Mouse (Mus musculus): ENCODE results near the gene Olfr536. TPM values are rescaled to one million over a fixed set of nuclear protein-coding genes. Genes with fewer than 3 reads are reported as not detected.
"Not testable (repeated sequence)": the region's sequence is repeated elsewhere in the genome, so short reads cannot be mapped to it uniquely, and the experiment has no call there.

Gene Olfr536
- polyA plus RNA-seq (2012; rRNA removed) = not detected in 2 replicates

DNA sequence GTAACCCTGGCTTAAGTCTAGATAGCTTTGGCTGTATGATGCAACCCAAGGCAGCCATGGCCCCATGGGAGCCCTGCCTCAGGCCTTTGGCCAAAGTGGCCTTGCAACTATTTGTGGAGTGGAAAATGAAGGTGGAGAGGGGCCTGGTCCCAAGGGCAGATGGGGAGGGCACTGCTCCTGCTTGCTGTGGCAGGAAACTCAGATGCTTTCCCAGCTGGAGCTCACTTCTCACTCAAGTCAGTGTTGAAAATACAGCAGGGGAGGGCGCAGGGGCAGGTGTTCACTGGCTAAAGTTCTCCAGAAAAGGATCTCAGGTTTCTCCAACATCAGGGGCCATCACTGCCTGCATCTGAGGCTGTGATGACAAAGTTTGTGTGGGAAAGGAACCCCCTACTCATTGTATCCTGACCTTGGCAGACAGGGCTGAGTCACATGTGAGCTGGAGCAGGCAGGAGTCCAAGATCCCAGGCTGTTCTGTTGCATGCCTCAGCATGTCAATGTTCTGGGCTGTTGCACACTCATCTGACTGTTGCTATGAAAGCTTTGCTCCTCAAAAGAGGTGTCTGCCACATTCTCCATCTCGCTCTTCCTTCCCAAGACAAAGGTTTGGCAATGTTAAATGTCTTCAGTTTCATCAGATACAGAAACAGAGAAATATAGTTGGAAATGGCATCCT lies at the start of gene Olfr536:
Gene Olfr536, minus strand, starts transcription at position 51 of the 676 bp plus-strand sequence.
- DNase-seq (ENCODE audit: low read depth, low spot score) = not testable (repeated sequence)
- 66% methylated on average over 2 of the region's 2 CpGs for WGBS

GRCm38 (mm10) chr7:140539746-140540145 lies 32.5 kb upstream of the Olfr536 start:
- WGBS = 51% methylated on average over 2 of the region's 2 CpGs
- no peak for DNase-seq (ENCODE audit: low read depth, low spot score)

DNA sequence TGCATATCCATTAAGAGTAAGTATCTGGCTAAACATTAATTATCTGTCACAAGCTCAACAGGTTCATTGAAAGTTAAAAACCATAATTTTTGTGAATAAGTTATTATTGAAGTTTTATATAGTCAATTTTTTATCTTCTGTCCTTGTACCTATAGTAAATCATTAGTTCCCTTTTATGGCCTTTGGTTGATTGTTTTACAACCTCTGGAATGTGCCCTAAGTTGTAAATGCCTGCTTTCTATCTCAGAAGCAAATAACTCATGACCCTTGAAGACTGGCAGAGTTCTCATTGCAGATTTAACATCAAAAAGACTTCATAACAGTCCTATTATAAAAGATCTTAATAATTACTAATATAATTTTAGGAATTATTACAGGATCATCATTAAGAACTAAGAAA lies 12.5 kb downstream of the Olfr536 start:
- peak; percentile 14 for DNase-seq (ENCODE audit: low read depth, low spot score)

- no peak for DNase-seq (ENCODE audit: low read depth, low spot score)
- WGBS = 11% methylated on average over 2 of the region's 2 CpGs
Observed at GRCm38 (mm10) chr7:140494231-140494630, 13.0 kb downstream of the Olfr536 start.

GRCm38 (mm10) chr7:140488981-140489380 lies 18.2 kb downstream of the Olfr536 start:
- no peak for DNase-seq (ENCODE audit: low read depth, low spot score)
- 85% methylated on average over 1 of the region's 1 CpGs for WGBS

- WGBS = 83% methylated on average over 1 of the region's 1 CpGs
- no peak for DNase-seq (ENCODE audit: low read depth, low spot score)
Observed at GRCm38 (mm10) chr7:140483916-140484315, 23.3 kb downstream of the Olfr536 start, which contains the start of gene Olfr535. Gene Olfr535 (plus strand): TSS chr7:140484216.

GRCm38 (mm10) chr7:140478733-140479132 lies 28.5 kb downstream of the Olfr536 start:
- DNase-seq (ENCODE audit: low read depth, low spot score) = no peak
- WGBS = 90% methylated on average over 1 of the region's 1 CpGs

DNA sequence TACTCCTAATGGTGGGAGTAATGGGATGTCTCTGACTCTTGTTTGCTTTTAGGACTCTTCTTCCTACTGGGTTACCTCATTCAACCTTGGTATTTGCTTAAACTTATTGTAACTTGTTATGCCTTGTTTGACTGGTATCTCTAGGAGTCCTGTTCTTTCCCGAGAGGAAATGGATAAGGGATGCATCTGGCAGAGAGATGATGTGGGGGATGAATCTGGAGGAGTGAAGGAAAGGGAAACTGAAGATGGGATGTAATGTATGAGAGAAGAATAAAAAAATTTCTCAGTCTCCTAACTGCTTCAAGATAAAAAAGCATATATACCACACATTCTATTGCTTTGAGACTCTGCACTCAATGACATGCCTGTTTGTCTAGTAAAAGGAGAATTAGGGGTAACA lies 29.3 kb downstream of the Olfr536 start:
- WGBS = 60% methylated on average over 1 of the region's 1 CpGs
- DNase-seq (ENCODE audit: low read depth, low spot score) = no peak

DNA sequence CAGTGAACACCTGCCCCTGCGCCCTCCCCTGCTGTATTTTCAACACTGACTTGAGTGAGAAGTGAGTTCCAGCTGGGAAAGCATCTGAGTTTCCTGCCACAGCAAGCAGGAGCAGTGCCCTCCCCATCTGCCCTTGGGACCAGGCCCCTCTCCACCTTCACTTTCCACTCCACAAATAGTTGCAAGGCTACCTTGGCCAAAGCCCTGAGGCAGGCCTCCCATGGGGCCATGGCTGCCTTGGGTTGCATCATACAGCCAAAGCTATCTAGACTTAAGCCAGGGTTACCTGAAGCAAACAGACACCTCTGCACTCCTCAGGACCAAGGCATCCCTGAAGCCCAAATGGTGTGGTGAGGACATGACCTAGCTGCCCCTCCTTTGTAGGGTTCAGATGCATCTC lies 44.1 kb downstream of the Olfr536 start, which contains the start of gene Olfr533:
Gene Olfr533, plus strand, starts transcription at position 301 of the 400 bp plus-strand sequence.
- DNase-seq (ENCODE audit: low read depth, low spot score) = not testable (repeated sequence)
- 75% methylated on average over 1 of the region's 1 CpGs for WGBS

Other genes with a start within 250 kb of the Olfr536 start
- not detected in 2 replicates for gene Olfr525, start 186.5 kb downstream of the Olfr536 start, polyA plus RNA-seq (2012; rRNA removed)
- gene Olfr527, start 173.4 kb downstream of the Olfr536 start, polyA plus RNA-seq (2012; rRNA removed) = not detected in 2 replicates
- 0.57 and 0.93 TPM in 2 replicates for gene Olfr60, start 145.7 kb downstream of the Olfr536 start, polyA plus RNA-seq (2012; rRNA removed)
- 0.10 TPM in 1 of 2 replicates, not detected in the other for gene Olfr530, start 131.1 kb downstream of the Olfr536 start, polyA plus RNA-seq (2012; rRNA removed)
- not detected in 2 replicates for gene Olfr531, start 104.5 kb downstream of the Olfr536 start, polyA plus RNA-seq (2012; rRNA removed)
- not detected in 2 replicates for gene Olfr532, start 85.8 kb downstream of the Olfr536 start, polyA plus RNA-seq (2012; rRNA removed)
- gene Olfr533, start 44.0 kb downstream of the Olfr536 start, polyA plus RNA-seq (2012; rRNA removed) = not detected in 2 replicates
- gene Olfr535, start 23.2 kb downstream of the Olfr536 start, polyA plus RNA-seq (2012; rRNA removed) = not detected in 2 replicates
- gene Olfr538, start 60.5 kb upstream of the Olfr536 start, polyA plus RNA-seq (2012; rRNA removed) = not detected in 2 replicates
- gene Olfr46, start 93.9 kb upstream of the Olfr536 start, polyA plus RNA-seq (2012; rRNA removed) = not detected in 2 replicates
- not detected in 2 replicates for gene Olfr61, start 121.6 kb upstream of the Olfr536 start, polyA plus RNA-seq (2012; rRNA removed)
- gene Olfr53, start 139.1 kb upstream of the Olfr536 start, polyA plus RNA-seq (2012; rRNA removed) = not detected in 2 replicates
- not detected in 2 replicates for gene Olfr539, start 152.5 kb upstream of the Olfr536 start, polyA plus RNA-seq (2012; rRNA removed)
- not detected in 2 replicates for gene Olfr45, start 174.6 kb upstream of the Olfr536 start, polyA plus RNA-seq (2012; rRNA removed)
- gene Olfr541, start 189.9 kb upstream of the Olfr536 start, polyA plus RNA-seq (2012; rRNA removed) = not detected in 2 replicates

All from large intestine, adult 2 months (tissue).